Mouse (Mus musculus) embryonic facial prominence, embryonic 14.5 days (tissue): ENCODE data around the gene Ttc25. TPM values are rescaled to one million over a fixed set of nuclear protein-coding genes. Genes with fewer than 3 reads are reported as not detected.

Experiments used
- ATAC-seq: fragments of 200-750 bp; cut with Nextera tagmentation; 2 replicates; pipeline ENCODE4 v1.8.0; 2017; ENCODE audit warnings: low read depth, moderate number of reproducible peaks, moderate TSS enrichment
- DNase-seq: peaks from one replicate; pipeline ENCODE4 v3.0.0-alpha.2; 2015; ENCODE audit warnings: low spot score
- H3K27ac ChIP-seq: fragments of 300-500 bp; sonication (generic); replicated peaks from 2 replicates; pipeline ENCODE4 v1.5.1; 2014; ENCODE audit warnings: low read depth, mild to moderate bottlenecking, low read length, moderate library complexity
- H3K27me3 ChIP-seq: fragments of 300-500 bp; sonication (generic); replicated peaks from 2 replicates; pipeline ENCODE4 v1.6.1; 2014; ENCODE audit warnings: low read length; ENCODE audit not compliant: control insufficient read depth, insufficient read depth
- H3K36me3 ChIP-seq: fragments of 300-500 bp; sonication (generic); 2 replicates; pipeline ENCODE4 v1.6.1; 2014; ENCODE audit warnings: low read length, mixed read lengths; ENCODE audit not compliant: control insufficient read depth, insufficient read depth
- H3K4me1 ChIP-seq: fragments of 300-500 bp; sonication (generic); 2 replicates; pipeline ENCODE4 v1.6.1; 2014; ENCODE audit warnings: antibody characterized with exemption, low read length; ENCODE audit not compliant: control insufficient read depth, insufficient read depth
- H3K4me2 ChIP-seq: fragments of 300-500 bp; sonication (generic); 2 replicates; pipeline ENCODE4 v1.6.1; 2014; ENCODE audit warnings: low read depth, mild to moderate bottlenecking, low read length, moderate library complexity, mixed read lengths
- H3K4me3 ChIP-seq: fragments of 300-500 bp; sonication (generic); 2 replicates; pipeline ENCODE4 v1.5.1; 2014; ENCODE audit warnings: low read depth, mild to moderate bottlenecking, low read length
- H3K9ac ChIP-seq: fragments of 300-500 bp; sonication (generic); 2 replicates; pipeline ENCODE4 v1.6.1; 2014; ENCODE audit warnings: low read depth, mild to moderate bottlenecking, low read length, moderate library complexity, mixed read lengths
- H3K9me3 ChIP-seq: fragments of 300-500 bp; sonication (generic); 2 replicates; pipeline ENCODE4 v1.6.1; 2016; ENCODE audit warnings: low read length; ENCODE audit not compliant: control insufficient read depth
- WGBS: fragments of 180-500 bp; shearing (Covaris S2); extraction: QIAGEN DNeasy Blood & Tissue Kit; methylation state at CpG from one replicate; pipeline ENCODE4 v1.1.7; 2014; 5-methylcytosine and 5-hydroxymethylcytosine counted together
- polyA plus RNA-seq: library from polyadenylated mRNA; unstranded; fragments of >200 nt; fragmentation: Nextera tagmentation; extraction: Ambion mirVana; gene quantifications from 2 replicates; pipeline ENCODE4 v1.2.1, GENCODE M21; 2014

Gene Ttc25
- polyA plus RNA-seq, 1 experiment from 2014 or later: 2.4 TPM

DNA sequence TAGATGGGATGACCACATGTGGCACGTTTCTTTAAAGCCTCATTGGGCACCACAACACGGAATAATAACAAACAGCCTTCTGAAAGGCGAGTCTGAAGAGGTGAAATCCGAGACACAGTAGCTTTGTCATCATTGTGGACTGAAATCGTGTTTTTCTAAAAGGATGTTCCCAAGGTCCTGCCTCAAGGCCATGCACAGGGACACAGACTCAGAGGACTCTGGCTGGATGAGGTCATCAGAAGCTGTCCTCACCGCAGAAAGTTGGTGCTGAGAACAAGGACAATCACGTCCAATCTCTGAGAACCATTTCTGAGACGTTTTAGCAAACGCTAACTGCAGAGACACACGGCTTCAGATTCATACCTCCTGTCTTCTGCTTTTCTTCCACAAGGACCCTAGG, 31.7 kb upstream of the Ttc25 start:
- Histone ChIP-seq H3K27ac (no peak overlapping the region), H3K4me3 (no peak overlapping the region), H3K4me2 (no peak overlapping the region), H3K9me3 (no peaks in the 10 kb centered on the region), H3K27me3 (no peaks in the 10 kb centered on the region), H3K9ac (no peak overlapping the region), H3K36me3 (peaks cover 98% of the 10 kb centered on the region), H3K4me1 (no peaks in the 10 kb centered on the region)
- DNase-seq: no peak
- ATAC-seq: no peak
- WGBS: 78% methylated on average over 10 of the region's 10 CpGs

GRCm38 (mm10) chr11:100515061-100515460, 30.3 kb upstream of the Ttc25 start:
- Histone ChIP-seq H3K9me3 (no peaks in the 10 kb centered on the region), H3K9ac (no peak overlapping the region), H3K4me3 (no peak overlapping the region), H3K36me3 (peaks cover 98% of the 10 kb centered on the region), H3K27ac (no peak overlapping the region), H3K27me3 (no peaks in the 10 kb centered on the region), H3K4me1 (no peaks in the 10 kb centered on the region), H3K4me2 (no peak overlapping the region)
- DNase-seq (no peak), ATAC-seq (no peak)
- 91% methylated on average over 9 of the region's 9 CpGs for WGBS

GRCm38 (mm10) chr11:100515789-100516188, 29.6 kb upstream of the Ttc25 start:
- ATAC-seq: no peak
- H3K27ac ChIP-seq: no peak overlapping the region
- DNase-seq: no peak
- no peaks in the 10 kb centered on the region for H3K4me1 ChIP-seq
- H3K9me3 ChIP-seq: no peaks in the 10 kb centered on the region
- no peaks in the 10 kb centered on the region for H3K27me3 ChIP-seq
- no peak overlapping the region for H3K4me2 ChIP-seq
- no peak overlapping the region for H3K4me3 ChIP-seq
- 90% methylated on average over 9 of the region's 9 CpGs for WGBS
- peaks cover 98% of the 10 kb centered on the region for H3K36me3 ChIP-seq
- H3K9ac ChIP-seq: no peak overlapping the region

- H3K4me3 ChIP-seq: no peak overlapping the region
- H3K27ac ChIP-seq: no peak overlapping the region
- H3K4me1 ChIP-seq: no peaks in the 10 kb centered on the region
- H3K36me3 ChIP-seq: peaks cover 98% of the 10 kb centered on the region
- no peaks in the 10 kb centered on the region for H3K9me3 ChIP-seq
- ATAC-seq: no peak
- H3K9ac ChIP-seq: no peak overlapping the region
- no peak overlapping the region for H3K4me2 ChIP-seq
- WGBS: 71% methylated on average over 9 of the region's 9 CpGs
- no peaks in the 10 kb centered on the region for H3K27me3 ChIP-seq
- DNase-seq: peak; percentile 57
Measured at GRCm38 (mm10) chr11:100516291-100516690, 29.1 kb upstream of the Ttc25 start.

DNA sequence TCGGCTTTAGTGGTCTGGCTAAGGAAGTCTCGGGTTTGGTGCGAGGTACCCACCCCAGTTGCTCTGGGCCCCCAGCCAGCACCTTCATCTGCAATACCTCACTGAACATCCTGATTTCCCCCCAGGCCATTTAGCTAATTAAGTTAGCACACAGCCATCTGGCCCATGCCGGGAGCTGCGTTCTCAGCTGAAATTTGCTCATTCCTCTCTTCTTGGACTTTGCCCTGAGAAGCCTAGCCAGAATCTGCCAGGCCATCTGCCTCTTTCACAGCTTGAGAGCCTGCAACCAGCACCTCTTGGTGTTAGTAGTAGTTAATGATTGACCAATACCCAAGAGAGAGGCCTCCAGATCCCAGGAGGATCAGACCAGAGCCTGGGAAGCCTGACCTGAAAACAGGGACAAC, 27.2 kb upstream of the Ttc25 start:
- ATAC-seq (0 out of 2 replicates have a peak, but pooled peaks have one; percentile 8), DNase-seq (peak; percentile 26)
- Histone ChIP-seq H3K27ac (no peak overlapping the region), H3K36me3 (peaks cover 99% of the 10 kb centered on the region), H3K27me3 (no peaks in the 10 kb centered on the region), H3K9me3 (no peaks in the 10 kb centered on the region), H3K4me1 (no peaks in the 10 kb centered on the region), H3K4me2 (no peak overlapping the region), H3K9ac (no peak overlapping the region), H3K4me3 (no peak overlapping the region)
- 57% methylated on average over 5 of the region's 5 CpGs for WGBS

DNA sequence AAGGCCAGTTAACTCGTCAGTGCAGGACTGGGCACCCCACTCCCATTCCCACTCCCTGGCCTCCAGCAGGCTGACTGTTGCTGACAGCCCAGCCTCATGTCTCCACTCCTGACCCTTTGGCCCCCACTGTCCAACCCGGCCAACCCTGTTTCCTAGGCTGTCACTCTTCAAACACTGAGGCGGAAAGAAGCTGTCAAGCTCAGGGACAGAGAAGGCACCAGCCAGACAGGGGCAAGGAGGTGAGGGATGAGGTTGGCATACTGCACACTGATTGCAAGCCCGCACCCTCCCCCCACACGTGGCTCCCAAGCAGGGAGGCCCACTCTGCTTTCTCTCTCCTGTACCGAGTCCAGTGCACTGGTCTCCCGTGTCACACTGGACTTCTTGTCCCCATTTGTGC, 26.2 kb upstream of the Ttc25 start:
- 71% methylated on average over 7 of the region's 7 CpGs for WGBS
- DNase-seq (no peak), ATAC-seq (no peak)
- no peak overlapping the region for H3K4me2 ChIP-seq
- H3K27ac ChIP-seq: no peak overlapping the region
- no peaks in the 10 kb centered on the region for H3K4me1 ChIP-seq
- H3K36me3 ChIP-seq: peaks cover 95% of the 10 kb centered on the region
- H3K4me3 ChIP-seq: no peak overlapping the region
- H3K9me3 ChIP-seq: no peaks in the 10 kb centered on the region
- H3K27me3 ChIP-seq: no peaks in the 10 kb centered on the region
- no peak overlapping the region for H3K9ac ChIP-seq

GRCm38 (mm10) chr11:100520838-100521237, 24.6 kb upstream of the Ttc25 start:
- Histone ChIP-seq H3K4me3 (no peak overlapping the region), H3K4me2 (no peak overlapping the region), H3K4me1 (peaks cover 16% of the 10 kb centered on the region), H3K9ac (no peak overlapping the region), H3K36me3 (peaks cover 82% of the 10 kb centered on the region), H3K9me3 (no peaks in the 10 kb centered on the region), H3K27me3 (no peaks in the 10 kb centered on the region), H3K27ac (no peak overlapping the region)
- no peak for DNase-seq
- ATAC-seq: no peak
- WGBS: 82% methylated on average over 15 of the region's 15 CpGs

GRCm38 (mm10) chr11:100524358-100524757, 21.0 kb upstream of the Ttc25 start:
- 0 out of 2 replicates have a peak overlapping the region, but pooled peaks have one; percentile 82 for H3K4me2 ChIP-seq
- no peak overlapping the region for H3K27ac ChIP-seq
- 0 out of 2 replicates have a peak overlapping the region, but pooled peaks have one; percentile 26 for H3K9ac ChIP-seq
- ATAC-seq (no peak), DNase-seq (no peak)
- H3K4me3 ChIP-seq: peak overlapping the region; percentile 1; the same call in 1 of the 2 replicates
- no peaks in the 10 kb centered on the region for H3K9me3 ChIP-seq
- 75% methylated on average over 5 of the region's 5 CpGs for WGBS
- H3K27me3 ChIP-seq: no peaks in the 10 kb centered on the region
- peaks cover 48% of the 10 kb centered on the region for H3K36me3 ChIP-seq
- H3K4me1 ChIP-seq: peaks cover 24% of the 10 kb centered on the region

- peaks cover 24% of the 10 kb centered on the region for H3K4me1 ChIP-seq
- no peaks in the 10 kb centered on the region for H3K27me3 ChIP-seq
- peak; percentile 12 for DNase-seq
- peak overlapping the region; percentile 62 for H3K4me3 ChIP-seq
- H3K27ac ChIP-seq: peak overlapping the region; percentile 46; the same call in 1 of the 2 replicates
- no peaks in the 10 kb centered on the region for H3K9me3 ChIP-seq
- 41% methylated on average over 11 of the region's 11 CpGs for WGBS
- H3K36me3 ChIP-seq: peaks cover 41% of the 10 kb centered on the region
- no peak for ATAC-seq
- H3K4me2 ChIP-seq: peak overlapping the region; percentile 82
- peak overlapping the region; percentile 26; the same call in 1 of the 2 replicates for H3K9ac ChIP-seq
Measured at GRCm38 (mm10) chr11:100524987-100525630, 20.3 kb upstream of the Ttc25 start.
